Mouse (Mus musculus): ENCODE measurements at regions not wholly inside any gene's neighbourhood (a gene's known extent, or its start where the extent isn't known, plus 50 kb on each side); places are given as distances from the start of the nearest gene placed in this dataset.

DNA sequence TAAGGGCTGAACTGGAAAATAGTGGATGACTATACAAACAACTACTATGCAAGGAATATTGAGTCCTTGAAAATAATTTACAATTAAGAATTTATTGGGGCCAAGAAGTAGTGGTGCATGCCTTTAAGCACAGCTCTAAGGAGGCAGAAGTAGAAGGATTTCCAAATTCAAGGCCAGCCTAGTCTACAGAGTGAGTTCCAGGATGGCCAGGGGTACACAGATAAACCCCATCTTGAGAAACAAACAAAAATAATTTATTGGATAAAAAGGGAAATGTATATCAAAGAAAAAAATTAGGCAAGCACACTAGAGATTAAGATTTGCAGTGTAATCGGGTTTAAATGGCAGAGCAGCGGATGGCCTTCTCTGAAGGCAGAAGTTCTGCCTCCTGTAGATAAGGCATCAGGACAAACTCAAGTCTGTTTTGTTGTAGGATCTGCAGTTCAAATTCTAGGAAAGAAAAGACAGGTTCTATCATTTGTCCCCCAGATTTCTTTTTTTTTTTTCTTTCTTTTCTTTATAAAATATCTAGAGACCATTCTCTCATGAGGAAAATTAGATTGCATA, 110.7 kb upstream of the Man2a1 start:
- H3K4me3 ChIP-seq (ENCODE audit: low read depth, low read length) = no peak overlapping the region
- no peak overlapping the region for H3K27ac ChIP-seq (ENCODE audit: insufficient read depth, low read length)
- no peak for TF ChIP-seq CTCF (IDR thresholded peaks at IDR 0.05; ENCODE audit: low read depth, low read length)
- no peak for TF ChIP-seq EP300 (IDR thresholded peaks at IDR 0.05; ENCODE audit: insufficient read depth, low read depth, low read length)
- TF ChIP-seq POLR2A (IDR thresholded peaks at IDR 0.05; ENCODE audit: insufficient read depth, low read length) = no peak
- no peaks in the 10 kb centered on the region for H3K4me1 ChIP-seq (ENCODE audit: control insufficient read depth, insufficient read depth, low read length)
- no peaks in the 10 kb centered on the region for H3K27me3 ChIP-seq (ENCODE audit: control insufficient read depth, insufficient read depth, low read length, poor library complexity, severe bottlenecking)
- no peaks in the 10 kb centered on the region for H3K36me3 ChIP-seq (ENCODE audit: control insufficient read depth, insufficient read depth, low read length, poor library complexity, severe bottlenecking)
- no peaks in the 10 kb centered on the region for H3K9me3 ChIP-seq (replicated peaks; ENCODE audit: control insufficient read depth, insufficient read depth, low read length, poor library complexity, severe bottlenecking)
- no peak overlapping the region for H3K9ac ChIP-seq (ENCODE audit: low read depth, poor library complexity, severe bottlenecking)

DNA sequence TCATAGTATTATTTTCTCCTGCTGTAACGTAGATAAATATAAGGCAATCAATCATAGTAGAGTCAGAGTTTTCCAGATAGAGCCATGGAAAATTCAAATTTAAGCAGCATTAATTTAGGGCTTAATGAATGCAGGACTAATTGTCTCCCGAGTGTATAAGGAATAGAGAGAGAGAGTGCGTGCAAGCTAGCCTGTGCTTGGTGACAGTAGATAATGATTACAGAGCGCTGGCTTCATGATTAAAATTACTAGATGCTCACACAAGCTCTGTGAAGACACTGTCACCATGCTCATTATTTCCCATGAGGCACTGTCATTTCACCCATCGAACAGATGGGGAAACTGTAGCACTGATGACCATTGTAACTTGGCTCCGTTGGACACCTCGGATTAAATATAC, 109.9 kb upstream of the Man2a1 start:
- no peak overlapping the region for H3K4me3 ChIP-seq (ENCODE audit: low read depth, low read length)
- no peak overlapping the region for H3K27ac ChIP-seq (ENCODE audit: insufficient read depth, low read length)
- no peaks in the 10 kb centered on the region for H3K27me3 ChIP-seq (ENCODE audit: control insufficient read depth, insufficient read depth, low read length, poor library complexity, severe bottlenecking)
- no peak overlapping the region for H3K9ac ChIP-seq (ENCODE audit: low read depth, poor library complexity, severe bottlenecking)
- TF ChIP-seq POLR2A (IDR thresholded peaks at IDR 0.05; ENCODE audit: insufficient read depth, low read length) = no peak
- no peak for TF ChIP-seq CTCF (IDR thresholded peaks at IDR 0.05; ENCODE audit: low read depth, low read length)
- TF ChIP-seq EP300 (IDR thresholded peaks at IDR 0.05; ENCODE audit: insufficient read depth, low read depth, low read length) = no peak
- H3K9me3 ChIP-seq (replicated peaks; ENCODE audit: control insufficient read depth, insufficient read depth, low read length, poor library complexity, severe bottlenecking) = no peaks in the 10 kb centered on the region
- no peaks in the 10 kb centered on the region for H3K36me3 ChIP-seq (ENCODE audit: control insufficient read depth, insufficient read depth, low read length, poor library complexity, severe bottlenecking)
- H3K4me1 ChIP-seq (ENCODE audit: control insufficient read depth, insufficient read depth, low read length) = no peaks in the 10 kb centered on the region

DNA sequence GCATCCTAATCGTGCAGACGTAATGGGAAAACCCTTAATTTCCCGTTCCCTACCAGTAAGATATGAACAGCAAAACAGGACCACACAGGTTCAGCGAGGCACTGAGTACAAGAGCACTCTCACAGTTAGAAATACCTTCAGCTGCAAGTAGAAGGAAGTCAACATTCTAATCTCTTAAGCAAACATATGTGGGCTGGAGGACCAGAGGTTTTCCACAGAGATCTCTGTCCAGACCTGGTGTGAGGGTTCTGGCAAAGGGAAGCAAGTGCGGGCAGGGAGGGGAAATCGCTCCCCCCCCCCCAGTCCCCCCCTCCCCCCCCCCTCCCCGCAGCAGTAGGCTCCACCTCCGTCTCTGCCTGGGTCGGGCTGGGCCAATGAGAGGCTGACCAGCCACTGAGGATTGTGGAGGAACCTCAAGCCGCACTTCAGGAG, 108.6 kb upstream of the Man2a1 start:
- Histone ChIP-seq H3K9me3 (replicated peaks; ENCODE audit: control insufficient read depth, insufficient read depth, low read length, poor library complexity, severe bottlenecking) (no peaks in the 10 kb centered on the region), H3K36me3 (ENCODE audit: control insufficient read depth, insufficient read depth, low read length, poor library complexity, severe bottlenecking) (no peaks in the 10 kb centered on the region), H3K9ac (ENCODE audit: low read depth, poor library complexity, severe bottlenecking) (no peak overlapping the region), H3K4me1 (ENCODE audit: control insufficient read depth, insufficient read depth, low read length) (no peaks in the 10 kb centered on the region), H3K27me3 (ENCODE audit: control insufficient read depth, insufficient read depth, low read length, poor library complexity, severe bottlenecking) (no peaks in the 10 kb centered on the region), H3K27ac (ENCODE audit: insufficient read depth, low read length) (no peak overlapping the region), H3K4me3 (ENCODE audit: low read depth, low read length) (no peak overlapping the region)
- TF ChIP-seq CTCF (IDR thresholded peaks at IDR 0.05; ENCODE audit: low read depth, low read length) (no peak), EP300 (IDR thresholded peaks at IDR 0.05; ENCODE audit: insufficient read depth, low read depth, low read length) (no peak), POLR2A (IDR thresholded peaks at IDR 0.05; ENCODE audit: insufficient read depth, low read length) (no peak)

DNA sequence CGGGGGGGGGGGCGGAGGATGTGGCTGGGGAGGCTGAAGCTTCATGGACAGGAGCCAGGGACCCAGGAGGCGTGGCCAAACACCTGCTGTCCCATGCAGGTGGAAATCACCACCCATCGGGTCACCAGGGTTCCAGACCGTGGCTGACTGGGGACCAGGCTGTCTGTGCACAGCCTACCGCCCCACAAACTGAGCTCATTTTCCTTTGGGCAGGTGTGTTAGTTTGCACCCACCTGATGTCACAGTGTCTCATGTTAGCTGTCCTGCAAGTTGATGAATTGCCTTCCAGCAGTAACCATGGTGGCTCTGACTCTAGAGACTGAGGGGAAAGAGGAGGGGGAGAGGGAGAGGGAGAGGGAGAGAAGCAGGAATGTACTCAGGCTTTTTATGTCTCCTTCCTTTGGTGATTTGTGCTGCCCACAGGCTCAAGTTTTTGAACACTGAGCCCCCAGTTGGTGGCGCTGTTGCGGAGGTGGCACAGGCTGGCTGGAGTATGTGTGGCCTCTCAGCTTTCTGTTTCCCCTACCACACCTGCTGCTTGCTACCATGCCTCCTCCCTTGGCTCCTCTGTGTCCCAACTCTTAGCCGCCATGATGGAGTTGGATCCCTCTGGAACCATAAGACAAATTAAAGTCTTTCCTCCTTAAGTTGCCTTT, 107.8 kb upstream of the Man2a1 start:
- H3K9me3 ChIP-seq (replicated peaks; ENCODE audit: control insufficient read depth, insufficient read depth, low read length, poor library complexity, severe bottlenecking) = no peaks in the 10 kb centered on the region
- no peaks in the 10 kb centered on the region for H3K36me3 ChIP-seq (ENCODE audit: control insufficient read depth, insufficient read depth, low read length, poor library complexity, severe bottlenecking)
- H3K4me3 ChIP-seq (ENCODE audit: low read depth, low read length) = no peak overlapping the region
- no peak overlapping the region for H3K27ac ChIP-seq (ENCODE audit: insufficient read depth, low read length)
- TF ChIP-seq CTCF (IDR thresholded peaks at IDR 0.05; ENCODE audit: low read depth, low read length) (peak; percentile 86), POLR2A (IDR thresholded peaks at IDR 0.05; ENCODE audit: insufficient read depth, low read length) (no peak), EP300 (IDR thresholded peaks at IDR 0.05; ENCODE audit: insufficient read depth, low read depth, low read length) (no peak)
- H3K27me3 ChIP-seq (ENCODE audit: control insufficient read depth, insufficient read depth, low read length, poor library complexity, severe bottlenecking) = no peaks in the 10 kb centered on the region
- no peak overlapping the region for H3K9ac ChIP-seq (ENCODE audit: low read depth, poor library complexity, severe bottlenecking)
- no peaks in the 10 kb centered on the region for H3K4me1 ChIP-seq (ENCODE audit: control insufficient read depth, insufficient read depth, low read length)

DNA sequence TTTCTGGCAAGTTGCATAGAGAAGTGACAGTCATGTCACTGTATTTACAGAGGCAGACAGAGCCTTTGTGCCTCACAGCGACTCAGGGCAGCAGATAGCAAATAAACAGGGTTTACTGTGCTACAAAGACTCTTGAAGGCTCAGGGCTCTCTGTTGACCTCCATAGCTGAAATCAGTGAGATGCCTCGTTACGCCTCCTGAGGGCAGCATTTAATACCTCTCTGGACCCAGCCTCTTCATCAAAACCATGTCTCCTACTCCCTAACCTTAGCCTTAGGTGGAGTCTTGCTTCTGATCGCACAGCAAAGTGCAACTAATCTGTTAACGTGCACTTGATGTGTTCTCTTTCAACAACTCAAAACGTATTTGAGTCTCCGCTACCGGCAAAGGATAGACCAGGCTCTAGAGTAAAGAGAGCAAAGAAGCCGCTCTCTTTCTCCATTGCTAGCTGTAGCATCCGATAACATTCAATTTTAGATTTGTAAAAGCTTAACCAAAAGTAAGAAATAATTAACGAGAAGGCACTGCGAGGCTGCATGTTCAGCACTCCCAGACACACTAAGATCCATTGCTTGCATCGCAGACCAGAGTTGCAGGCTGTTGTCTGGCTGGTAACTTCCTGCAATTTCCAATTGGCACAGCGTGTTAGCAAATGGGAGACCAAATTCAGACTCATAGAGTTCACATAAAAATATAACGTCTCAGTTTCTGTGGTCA, 101.1 kb upstream of the Man2a1 start:
- H3K4me3 ChIP-seq (ENCODE audit: low read depth, low read length) = no peak overlapping the region
- no peaks in the 10 kb centered on the region for H3K9me3 ChIP-seq (replicated peaks; ENCODE audit: control insufficient read depth, insufficient read depth, low read length, poor library complexity, severe bottlenecking)
- H3K36me3 ChIP-seq (ENCODE audit: control insufficient read depth, insufficient read depth, low read length, poor library complexity, severe bottlenecking) = no peaks in the 10 kb centered on the region
- H3K27ac ChIP-seq (ENCODE audit: insufficient read depth, low read length) = no peak overlapping the region
- no peak overlapping the region for H3K9ac ChIP-seq (ENCODE audit: low read depth, poor library complexity, severe bottlenecking)
- no peaks in the 10 kb centered on the region; the same call in 1 of the 2 replicates for H3K27me3 ChIP-seq (ENCODE audit: control insufficient read depth, insufficient read depth, low read length, poor library complexity, severe bottlenecking)
- no peaks in the 10 kb centered on the region for H3K4me1 ChIP-seq (ENCODE audit: control insufficient read depth, insufficient read depth, low read length)
- TF ChIP-seq POLR2A (IDR thresholded peaks at IDR 0.05; ENCODE audit: insufficient read depth, low read length) (no peak), CTCF (IDR thresholded peaks at IDR 0.05; ENCODE audit: low read depth, low read length) (peak; percentile 33)

DNA sequence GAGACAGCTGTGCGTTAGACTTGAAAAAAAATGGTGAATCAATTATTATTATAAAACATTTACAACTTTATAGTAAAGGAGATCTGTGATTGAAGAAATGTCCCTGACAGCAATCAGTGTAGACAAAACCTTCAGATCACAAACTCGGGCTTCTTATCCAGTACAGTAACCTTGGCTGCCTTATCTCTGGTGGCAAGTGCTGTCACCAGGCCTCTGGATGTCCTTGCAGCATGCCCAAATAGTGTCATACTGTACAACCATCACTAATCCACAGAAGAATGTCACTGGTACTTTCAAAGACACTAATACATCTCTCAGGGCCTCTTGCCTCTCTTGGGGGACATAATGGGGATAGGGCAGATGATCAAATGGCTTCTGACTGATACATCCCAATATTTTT, 98.2 kb upstream of the Man2a1 start:
- Histone ChIP-seq H3K4me3 (ENCODE audit: low read depth, low read length) (no peak overlapping the region), H3K9me3 (replicated peaks; ENCODE audit: control insufficient read depth, insufficient read depth, low read length, poor library complexity, severe bottlenecking) (no peaks in the 10 kb centered on the region), H3K36me3 (ENCODE audit: control insufficient read depth, insufficient read depth, low read length, poor library complexity, severe bottlenecking) (no peaks in the 10 kb centered on the region), H3K27ac (ENCODE audit: insufficient read depth, low read length) (no peak overlapping the region), H3K9ac (ENCODE audit: low read depth, poor library complexity, severe bottlenecking) (no peak overlapping the region), H3K27me3 (ENCODE audit: control insufficient read depth, insufficient read depth, low read length, poor library complexity, severe bottlenecking) (no peaks in the 10 kb centered on the region; the same call in 1 of the 2 replicates), H3K4me1 (ENCODE audit: control insufficient read depth, insufficient read depth, low read length) (no peaks in the 10 kb centered on the region)
- no peak for TF ChIP-seq CTCF (IDR thresholded peaks at IDR 0.05; ENCODE audit: low read depth, low read length)
- no peak for TF ChIP-seq POLR2A (IDR thresholded peaks at IDR 0.05; ENCODE audit: insufficient read depth, low read length)
- no peak for TF ChIP-seq EP300 (IDR thresholded peaks at IDR 0.05; ENCODE audit: insufficient read depth, low read depth, low read length)

All from ES-Bruce4 (cell line).